Mouse (Mus musculus): ENCODE results near the gene B430305J03Rik. TPM values are rescaled to one million over a fixed set of nuclear protein-coding genes. Genes with fewer than 3 reads are reported as not detected.

B430305J03Rik gene
- total RNA-seq, 2 experiments from 2014 or later = 0.07 to 0.14 TPM

DNA sequence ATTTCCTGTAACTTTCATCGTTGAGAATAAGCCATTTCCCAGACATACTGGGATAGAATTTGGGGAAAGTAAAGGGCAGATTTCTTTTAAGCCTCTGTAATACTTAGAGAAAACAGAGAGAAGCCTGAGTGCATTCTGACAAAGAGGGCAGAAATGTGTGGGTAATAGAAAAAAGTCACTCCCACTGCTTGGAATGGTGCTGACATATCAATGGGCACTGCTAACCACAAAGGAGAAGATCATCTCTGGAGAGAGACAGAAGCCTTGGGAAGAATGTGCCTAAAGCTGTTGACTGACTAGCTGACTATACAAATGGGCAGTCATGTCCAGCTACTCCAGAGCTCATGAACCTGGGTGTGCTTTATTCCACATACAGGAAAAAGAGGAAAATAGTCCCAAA is 10.3 kb downstream of the B430305J03Rik start:
- DNase-seq = no peak
- intact Hi-C loops (cut with DNase I) = no loop called here

DNA sequence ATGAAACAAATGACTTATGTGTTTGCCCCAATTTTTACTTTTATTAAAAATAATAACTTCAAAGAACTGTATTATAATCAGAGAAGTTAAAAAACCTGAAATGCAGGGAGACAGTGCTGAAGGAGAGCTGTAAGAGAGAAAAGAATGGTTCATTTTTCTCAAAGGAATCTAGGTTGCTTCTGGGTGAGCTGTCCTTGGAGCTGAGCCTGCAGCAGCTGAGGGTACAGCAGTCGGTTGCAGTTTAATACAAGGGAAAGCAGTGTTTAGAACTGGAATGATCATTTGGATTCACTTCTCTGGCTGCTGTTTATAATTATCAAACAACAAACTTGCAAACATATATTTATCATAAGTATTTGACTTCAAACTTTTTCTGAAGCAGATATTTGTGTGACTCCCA is 16.3 kb downstream of the B430305J03Rik start:
- DNase-seq = no peak
- intact Hi-C loops (cut with DNase I) = no loop called here

DNA sequence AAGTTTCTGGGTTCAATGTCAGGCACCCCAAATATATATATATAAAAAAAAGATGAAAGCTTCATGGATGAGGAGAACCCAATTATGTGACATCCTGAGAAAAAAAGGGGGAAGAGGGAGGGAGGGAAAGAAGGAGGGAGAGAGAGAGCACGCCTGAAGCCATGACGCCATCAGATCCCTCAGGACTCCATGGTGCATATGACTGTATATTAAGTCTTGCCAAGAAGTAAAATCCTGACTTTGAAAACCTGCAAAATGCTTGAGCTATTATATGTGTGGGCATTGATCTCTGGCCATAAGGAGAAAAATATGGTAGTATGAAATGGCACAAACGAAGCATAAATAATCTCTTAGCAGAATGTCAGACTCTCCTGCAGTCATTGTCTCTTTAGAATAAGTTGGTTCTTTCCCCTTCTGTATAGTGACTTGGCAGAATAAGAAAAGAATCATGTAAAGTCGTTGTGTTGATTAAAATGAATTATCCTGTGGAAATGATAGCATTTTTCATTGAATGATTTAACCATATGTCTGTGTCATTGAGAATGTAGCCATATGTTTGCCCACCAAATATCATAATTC is 17.6 kb downstream of the B430305J03Rik start:
- DNase-seq = no peak
- intact Hi-C loops (cut with DNase I) = no loop called here

DNA sequence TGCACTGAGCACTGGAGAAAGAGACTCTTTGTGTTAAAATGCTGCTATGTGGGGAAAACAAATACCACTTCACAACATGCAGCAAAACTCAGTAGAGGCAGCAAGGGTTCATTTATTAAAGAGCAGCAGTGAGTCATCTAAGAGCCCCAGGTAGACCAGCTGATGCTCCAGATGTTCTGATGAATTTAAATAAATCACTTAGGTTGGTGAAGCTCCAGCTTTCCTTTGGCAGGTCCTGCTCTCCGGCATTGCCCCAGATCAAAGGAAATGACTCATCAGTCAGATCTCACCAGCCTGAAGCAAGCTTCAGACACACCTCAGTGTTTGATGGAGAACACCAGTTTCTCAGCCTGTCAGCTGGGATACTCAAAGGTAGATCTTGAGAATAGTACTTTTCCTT is 20.1 kb downstream of the B430305J03Rik start:
- DNase-seq = no peak
- intact Hi-C loops (cut with DNase I) = no loop called here

DNA sequence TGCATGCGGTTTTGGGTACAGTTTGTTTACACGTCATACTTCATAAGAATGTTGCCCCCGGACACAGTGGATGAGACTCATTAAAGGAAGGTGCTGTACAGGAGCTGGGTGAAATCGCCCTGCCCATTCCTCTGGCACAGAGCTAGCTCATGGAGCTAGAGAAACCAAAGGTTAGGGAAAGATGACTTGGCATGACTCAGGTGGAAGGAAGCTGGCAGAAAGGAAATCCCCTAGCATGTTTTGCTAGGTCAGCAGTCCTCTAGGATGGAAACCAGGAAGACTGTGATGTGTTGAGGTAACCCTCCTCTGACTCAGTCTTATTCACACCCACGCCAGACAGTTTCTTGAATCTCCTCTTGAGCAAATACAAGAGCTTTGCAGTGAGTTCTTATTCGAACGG is 21.7 kb downstream of the B430305J03Rik start:
- intact Hi-C loops (cut with DNase I) = no loop called here
- no peak for DNase-seq

DNA sequence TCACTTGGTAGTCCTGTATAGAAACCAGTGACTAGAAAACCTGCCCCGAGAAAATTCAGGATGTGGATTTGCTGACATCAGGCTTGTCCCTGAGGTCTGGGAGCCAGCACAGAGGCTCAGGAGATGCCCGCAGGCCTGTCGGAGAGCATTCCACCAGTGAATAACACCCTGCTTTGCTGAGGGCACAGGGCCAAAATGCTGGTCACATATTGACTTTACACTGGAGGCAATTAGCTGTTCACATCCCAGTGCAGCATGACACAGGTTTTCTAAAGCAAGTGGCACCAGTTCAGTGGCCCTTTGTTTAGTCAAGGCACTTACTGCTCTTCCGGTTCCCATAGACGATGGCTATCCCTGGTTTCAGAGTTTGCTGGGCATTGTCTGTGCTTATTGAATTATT is 25.4 kb downstream of the B430305J03Rik start:
- DNase-seq = no peak
- intact Hi-C loops (cut with DNase I) = no loop called here

DNA sequence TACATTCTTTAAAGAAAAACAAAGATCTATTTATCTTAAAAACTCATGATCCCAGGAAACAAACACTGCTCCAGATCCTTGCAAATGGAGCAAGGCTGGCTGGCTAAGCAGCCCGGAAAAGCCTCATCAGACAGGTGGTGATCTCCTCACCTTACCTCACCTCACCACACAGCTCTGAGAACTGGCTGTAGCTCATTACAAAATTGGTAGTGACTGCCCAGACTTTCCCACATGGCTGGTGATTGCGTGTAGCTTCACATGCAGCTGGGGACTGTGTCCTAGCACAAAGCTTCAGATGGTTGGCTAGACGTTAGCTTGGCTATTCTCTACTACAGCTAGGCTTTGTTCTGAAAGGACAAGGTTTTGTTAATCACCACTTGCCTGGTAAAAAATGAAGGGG is 28.5 kb downstream of the B430305J03Rik start:
- intact Hi-C loops (cut with DNase I) = no loop called here
- no peak for DNase-seq

DNA sequence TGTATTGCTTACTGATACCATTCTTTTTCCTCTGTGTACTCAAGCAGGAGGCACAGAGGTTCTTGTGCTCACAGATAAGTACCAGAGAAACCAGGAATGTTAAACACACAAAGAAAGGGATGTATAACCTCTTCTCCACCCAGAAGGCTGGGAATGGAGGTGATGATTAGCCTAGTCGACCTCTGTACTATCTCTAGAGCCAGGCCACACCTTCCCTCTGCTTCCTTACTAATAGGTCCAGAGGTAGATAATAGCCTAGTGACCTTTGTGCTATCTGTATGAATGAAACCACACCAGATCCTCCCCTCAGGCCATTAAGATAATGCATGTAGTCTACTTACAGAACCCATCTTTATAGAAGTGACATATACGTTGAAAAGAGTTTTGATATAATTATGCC is 29.5 kb downstream of the B430305J03Rik start:
- intact Hi-C loops (cut with DNase I) = no loop called here
- DNase-seq = no peak

DNA sequence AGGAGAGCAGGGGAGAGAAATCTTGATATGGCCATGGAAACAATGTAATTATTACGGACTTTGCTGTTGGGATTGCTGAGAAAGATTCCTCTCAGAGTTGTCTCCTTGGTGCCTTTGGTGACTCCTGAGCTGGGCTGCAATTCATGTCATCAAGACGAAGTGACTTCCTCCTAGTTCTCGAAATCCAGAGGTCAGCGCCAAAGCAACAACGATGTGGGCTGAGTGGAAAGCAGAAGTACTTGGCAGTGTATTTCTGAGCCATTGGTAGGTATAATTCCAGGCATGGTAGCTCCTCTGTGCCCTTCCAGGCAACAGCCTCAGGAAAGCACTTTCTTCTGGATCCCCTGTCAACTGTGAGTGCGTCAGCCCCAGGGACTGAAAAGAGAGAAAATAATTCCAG is 44.1 kb downstream of the B430305J03Rik start:
- no peak for DNase-seq
- intact Hi-C loops (cut with DNase I) = no loop called here

DNA sequence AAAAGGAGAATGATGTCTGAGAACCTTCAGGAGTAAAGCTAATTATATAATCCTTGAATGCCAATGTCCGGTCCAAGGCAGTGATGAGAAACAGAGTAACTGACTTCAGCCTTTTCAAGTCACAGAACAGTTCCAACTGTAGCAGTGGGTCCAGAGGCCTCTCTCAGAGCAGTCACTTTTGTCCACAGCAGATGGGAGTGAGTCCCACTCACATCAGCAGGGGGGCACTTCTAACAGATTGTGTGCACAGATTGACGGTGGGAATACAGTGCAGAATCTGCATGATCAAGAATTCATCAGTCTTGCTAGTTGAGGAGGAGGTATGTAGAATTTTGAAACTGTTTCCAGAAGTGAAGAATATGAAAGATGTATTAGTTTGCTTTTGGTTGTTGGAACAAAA is 45.7 kb downstream of the B430305J03Rik start:
- intact Hi-C loops (cut with DNase I) = no loop called here
- DNase-seq = no peak

DNA sequence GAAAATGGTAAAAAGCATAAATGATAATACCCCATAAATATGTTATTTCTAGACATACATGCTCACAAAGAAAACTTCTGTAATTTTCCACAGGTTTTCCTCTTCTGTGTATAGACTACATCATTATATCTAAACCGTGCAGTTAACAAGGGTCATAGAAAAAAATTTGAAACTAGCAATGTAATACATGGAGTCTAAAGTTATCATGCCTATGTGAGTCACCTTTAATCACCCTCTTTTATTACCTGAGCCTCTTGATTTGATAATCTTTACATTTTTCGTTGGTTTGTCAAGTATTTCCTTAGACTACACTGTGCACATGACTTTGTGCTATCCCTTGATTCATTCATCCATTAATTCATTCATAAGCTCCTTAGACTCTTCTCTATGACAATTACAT is 50.7 kb downstream of the B430305J03Rik start:
- no peak for DNase-seq
- intact Hi-C loops (cut with DNase I) = no loop called here

Other genes starting within 250 kb of the B430305J03Rik start
- gene Rap2b, start 4.3 kb downstream of the B430305J03Rik start, total RNA-seq (2021) = 1 to 10 TPM; 4.1 to 4.3 TPM